Mouse (Mus musculus) forebrain, embryonic 15.5 days (tissue): ENCODE measurements around the gene Muc13. TPM values are rescaled to one million over a fixed set of nuclear protein-coding genes. Genes with fewer than 3 reads are reported as not detected.

ENCODE experiments used
- ATAC-seq: fragments of 200-750 bp; cut with Nextera tagmentation; replicated peaks from 2 replicates; pipeline ENCODE4 v1.8.0; 2017; ENCODE audit warnings: mild to moderate bottlenecking, moderate TSS enrichment, moderate library complexity
- H3K27ac ChIP-seq: fragments of 300-500 bp; sonication (generic); replicated peaks from 2 replicates; pipeline ENCODE4 v1.5.1; 2015; ENCODE audit warnings: mild to moderate bottlenecking, inconsistent platforms
- H3K27me3 ChIP-seq: fragments of 300-500 bp; sonication (generic); 2 replicates; pipeline ENCODE4 v1.6.1; 2015; ENCODE audit warnings: inconsistent platforms
- H3K36me3 ChIP-seq: fragments of 300-500 bp; sonication (generic); 2 replicates; pipeline ENCODE4 v1.6.1; 2015; ENCODE audit warnings: mild to moderate bottlenecking, inconsistent platforms
- H3K4me1 ChIP-seq: fragments of 300-500 bp; sonication (generic); 2 replicates; pipeline ENCODE4 v1.6.1; 2015; ENCODE audit warnings: inconsistent platforms
- H3K4me2 ChIP-seq: fragments of 300-500 bp; sonication (generic); replicated peaks from 2 replicates; pipeline ENCODE4 v1.6.1; 2015; ENCODE audit warnings: mild to moderate bottlenecking, inconsistent platforms
- H3K4me3 ChIP-seq: fragments of 300-500 bp; sonication (generic); 2 replicates; pipeline ENCODE4 v1.5.1; 2015; ENCODE audit warnings: mild to moderate bottlenecking, inconsistent platforms
- H3K9ac ChIP-seq: fragments of 300-500 bp; sonication (generic); replicated peaks from 2 replicates; pipeline ENCODE4 v1.6.1; 2015; ENCODE audit warnings: mild to moderate bottlenecking, inconsistent platforms
- H3K9me3 ChIP-seq: fragments of 300-500 bp; sonication (generic); 2 replicates; pipeline ENCODE4 v1.6.1; 2016; ENCODE audit warnings: inconsistent platforms
- WGBS: fragments of 180-500 bp; shearing (Covaris S2); methylation state at CpG from one replicate; pipeline ENCODE4 v1.1.7; 2015; ENCODE audit warnings: mixed read lengths; 5-methylcytosine and 5-hydroxymethylcytosine counted together
- polyA plus RNA-seq: library from polyadenylated mRNA; unstranded; fragments of >200 nt; fragmentation: Nextera tagmentation; extraction: Ambion mirVana; gene quantifications from 2 replicates; pipeline ENCODE4 v1.2.1, GENCODE M21; 2015

The Muc13 gene
- polyA plus RNA-seq, 1 experiment from 2014 or later: not detected

DNA sequence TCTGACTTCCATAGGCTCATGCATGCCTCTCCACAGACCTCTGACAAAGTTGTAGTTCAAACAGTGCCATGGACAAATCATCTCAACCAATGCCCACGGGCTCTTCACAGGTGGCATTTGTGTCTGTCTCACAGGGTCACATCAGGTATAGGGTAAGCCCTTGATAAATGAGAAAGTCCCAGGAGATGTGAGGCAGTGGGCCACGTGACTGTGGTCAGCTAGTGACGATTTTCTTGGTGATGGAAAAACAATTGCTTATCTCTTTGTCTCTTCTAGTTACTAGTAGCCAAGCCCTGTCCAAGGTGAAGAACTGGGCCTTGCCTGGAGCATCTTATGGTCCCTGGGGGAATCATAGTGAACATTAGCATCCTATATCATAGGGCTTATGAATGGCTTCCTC lies 2.9 kb downstream of the Muc13 start:
- no peaks in the 10 kb centered on the region for H3K36me3 ChIP-seq
- no peak overlapping the region for H3K27ac ChIP-seq
- no peak for ATAC-seq
- no peaks in the 10 kb centered on the region for H3K27me3 ChIP-seq
- no peaks in the 10 kb centered on the region for H3K4me1 ChIP-seq
- H3K4me3 ChIP-seq: no peak overlapping the region
- no peak overlapping the region for H3K4me2 ChIP-seq
- H3K9ac ChIP-seq: no peak overlapping the region
- 93% methylated on average over 3 of the region's 3 CpGs for WGBS
- no peaks in the 10 kb centered on the region for H3K9me3 ChIP-seq

- H3K9ac ChIP-seq: no peak overlapping the region
- no peak for ATAC-seq
- no peak overlapping the region for H3K27ac ChIP-seq
- no peak overlapping the region for H3K4me3 ChIP-seq
- no peak overlapping the region for H3K4me2 ChIP-seq
- H3K4me1 ChIP-seq: no peaks in the 10 kb centered on the region
- H3K27me3 ChIP-seq: no peaks in the 10 kb centered on the region
- H3K36me3 ChIP-seq: no peaks in the 10 kb centered on the region
- H3K9me3 ChIP-seq: no peaks in the 10 kb centered on the region
- WGBS: 41% methylated on average over 5 of the region's 5 CpGs
Measured at GRCm38 (mm10) chr16:33797860-33798259, 4.0 kb downstream of the Muc13 start.

DNA sequence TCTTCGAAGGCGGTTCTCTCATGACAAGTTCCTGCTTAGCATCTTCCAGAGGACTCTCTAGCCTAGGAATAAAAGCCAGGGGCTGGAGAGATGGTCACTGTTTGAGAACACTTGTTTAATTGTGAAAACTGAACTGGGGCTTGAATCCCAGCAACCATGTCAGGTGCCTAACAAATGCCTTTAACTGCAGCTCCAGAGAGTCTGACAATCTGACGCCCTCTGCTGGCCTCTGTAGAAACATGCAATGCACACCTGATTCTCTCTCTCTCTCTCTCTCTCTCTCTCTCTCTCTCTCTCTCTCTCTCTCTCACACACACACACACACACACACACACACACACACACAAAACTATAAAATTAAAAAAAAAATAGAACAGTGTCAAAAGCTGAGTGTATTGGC lies 16.2 kb downstream of the Muc13 start:
- no peak overlapping the region for H3K4me3 ChIP-seq
- ATAC-seq: no peak
- WGBS: 68% methylated on average over 3 of the region's 3 CpGs
- H3K9ac ChIP-seq: no peak overlapping the region
- H3K9me3 ChIP-seq: no peaks in the 10 kb centered on the region
- H3K27ac ChIP-seq: no peak overlapping the region
- H3K36me3 ChIP-seq: no peaks in the 10 kb centered on the region
- H3K4me1 ChIP-seq: no peaks in the 10 kb centered on the region
- no peak overlapping the region for H3K4me2 ChIP-seq
- no peaks in the 10 kb centered on the region for H3K27me3 ChIP-seq

DNA sequence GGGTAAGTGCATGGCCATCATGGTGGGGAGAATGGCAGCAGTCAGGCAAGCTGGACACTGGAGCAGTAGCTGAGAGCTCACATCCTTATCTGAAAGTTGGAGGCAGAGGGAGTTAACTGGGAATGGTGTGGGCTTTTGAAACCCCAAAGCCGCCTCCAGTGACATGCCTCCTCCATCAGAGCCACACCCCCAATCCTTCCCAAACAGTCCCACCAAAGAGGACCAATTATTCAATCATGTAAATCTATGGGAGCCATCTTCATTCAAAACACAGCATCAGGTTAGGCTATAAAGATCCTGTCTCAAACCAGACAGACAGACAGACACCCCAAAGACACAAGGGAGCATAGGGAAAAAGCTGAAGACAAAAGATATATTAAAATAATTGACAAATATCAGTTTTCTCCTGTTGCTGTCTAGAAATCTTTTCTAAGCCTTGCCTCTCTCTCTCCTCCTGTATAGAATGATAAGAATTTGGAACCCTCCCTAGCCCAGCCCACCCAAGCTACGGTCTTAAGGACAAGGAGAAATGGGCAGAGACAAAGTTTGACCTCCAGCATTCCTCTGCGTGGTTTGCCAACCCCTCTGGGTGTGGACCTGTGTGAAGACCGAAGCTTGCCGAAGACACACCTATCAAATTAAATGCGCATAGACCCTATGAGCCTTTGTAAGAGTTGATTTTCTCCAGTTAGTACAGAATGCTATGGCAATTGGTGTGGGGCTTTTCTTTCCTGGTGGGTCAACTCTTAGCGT lies 24.8 kb downstream of the Muc13 start:
- H3K27ac ChIP-seq: no peak overlapping the region
- H3K4me3 ChIP-seq: no peak overlapping the region
- peaks cover 5% of the 10 kb centered on the region; the same call in 1 of the 2 replicates for H3K27me3 ChIP-seq
- H3K4me2 ChIP-seq: no peak overlapping the region
- 95% methylated on average over 7 of the region's 7 CpGs for WGBS
- no peak overlapping the region for H3K9ac ChIP-seq
- H3K4me1 ChIP-seq: no peaks in the 10 kb centered on the region
- H3K9me3 ChIP-seq: no peaks in the 10 kb centered on the region
- ATAC-seq: no peak
- no peaks in the 10 kb centered on the region for H3K36me3 ChIP-seq

GRCm38 (mm10) chr16:33820269-33821178 lies 26.7 kb downstream of the Muc13 start:
- Histone ChIP-seq H3K27ac (no peak overlapping the region), H3K36me3 (no peaks in the 10 kb centered on the region), H3K9ac (no peak overlapping the region), H3K9me3 (no peaks in the 10 kb centered on the region), H3K27me3 (peaks cover 5% of the 10 kb centered on the region; the same call in 1 of the 2 replicates), H3K4me3 (no peak overlapping the region), H3K4me1 (no peaks in the 10 kb centered on the region), H3K4me2 (no peak overlapping the region)
- 19% methylated on average over 17 of the region's 17 CpGs for WGBS
- ATAC-seq: peak; percentile 61; the same call in 1 of the 2 replicates

GRCm38 (mm10) chr16:33824603-33825002 lies 30.8 kb downstream of the Muc13 start:
- no peak for ATAC-seq

GRCm38 (mm10) chr16:33828496-33828895 lies 34.7 kb downstream of the Muc13 start:
- 88% methylated on average over 7 of the region's 7 CpGs for WGBS
- H3K27me3 ChIP-seq: peaks cover 21% of the 10 kb centered on the region

More at GRCm38 (mm10) chr16:33824603-33825002, 30.8 kb downstream of the Muc13 start:
- Histone ChIP-seq H3K4me2 (no peak overlapping the region), H3K27me3 (peaks cover 9% of the 10 kb centered on the region; the same call in 1 of the 2 replicates), H3K9ac (no peak overlapping the region), H3K9me3 (no peaks in the 10 kb centered on the region), H3K4me1 (peaks cover 6% of the 10 kb centered on the region), H3K27ac (no peak overlapping the region), H3K36me3 (no peaks in the 10 kb centered on the region), H3K4me3 (no peak overlapping the region)
- 77% methylated on average over 6 of the region's 6 CpGs for WGBS

GRCm38 (mm10) chr16:33829301-33829831 lies 35.5 kb downstream of the Muc13 start, which contains the start of gene Itgb5:
Gene Itgb5, plus strand, starts transcription at chr16:33829665.
- H3K9me3 ChIP-seq: no peaks in the 10 kb centered on the region
- peaks cover 28% of the 10 kb centered on the region for H3K27me3 ChIP-seq
- H3K36me3 ChIP-seq: no peaks in the 10 kb centered on the region
- WGBS: under 1% methylated on average over 42 of the region's 43 CpGs
- H3K27ac ChIP-seq: no peak within 1 kb of the TSS
- H3K4me2 ChIP-seq: peak within 1 kb of the TSS; percentile 100
- peaks cover 41% of the 10 kb centered on the region for H3K4me1 ChIP-seq
- H3K9ac ChIP-seq: peak within 1 kb of the TSS; percentile 64
- peak; percentile 51 for ATAC-seq
- H3K4me3 ChIP-seq: peak within 1 kb of the TSS; percentile 71

More at GRCm38 (mm10) chr16:33828496-33828895, 34.7 kb downstream of the Muc13 start:
- Histone ChIP-seq H3K4me2 (no peak overlapping the region), H3K9me3 (no peaks in the 10 kb centered on the region), H3K9ac (no peak overlapping the region), H3K27ac (no peak overlapping the region), H3K4me3 (no peak overlapping the region), H3K4me1 (peaks cover 33% of the 10 kb centered on the region), H3K36me3 (no peaks in the 10 kb centered on the region)
- no peak for ATAC-seq

- Histone ChIP-seq H3K9me3 (no peaks in the 10 kb centered on the region), H3K36me3 (no peaks in the 10 kb centered on the region), H3K4me3 (peak overlapping the region; percentile 71), H3K27me3 (peaks cover 28% of the 10 kb centered on the region), H3K27ac (no peak overlapping the region), H3K9ac (peak overlapping the region; percentile 64), H3K4me1 (peaks cover 45% of the 10 kb centered on the region), H3K4me2 (peak overlapping the region; percentile 100)
- WGBS: under 1% methylated on average over 68 of the region's 76 CpGs
- ATAC-seq: peak; percentile 55
Measured at GRCm38 (mm10) chr16:33829842-33830511, 36.1 kb downstream of the Muc13 start.

GRCm38 (mm10) chr16:33830512-33831105 lies 36.8 kb downstream of the Muc13 start:
- H3K4me1 ChIP-seq: peaks cover 45% of the 10 kb centered on the region
- H3K27ac ChIP-seq: no peak overlapping the region
- H3K4me3 ChIP-seq: peak overlapping the region; percentile 71
- H3K9me3 ChIP-seq: no peaks in the 10 kb centered on the region
- no peaks in the 10 kb centered on the region for H3K36me3 ChIP-seq
- H3K4me2 ChIP-seq: peak overlapping the region; percentile 100
- ATAC-seq: no peak
- WGBS: 4% methylated on average over 18 of the region's 18 CpGs
- H3K9ac ChIP-seq: no peak overlapping the region
- peaks cover 32% of the 10 kb centered on the region for H3K27me3 ChIP-seq

DNA sequence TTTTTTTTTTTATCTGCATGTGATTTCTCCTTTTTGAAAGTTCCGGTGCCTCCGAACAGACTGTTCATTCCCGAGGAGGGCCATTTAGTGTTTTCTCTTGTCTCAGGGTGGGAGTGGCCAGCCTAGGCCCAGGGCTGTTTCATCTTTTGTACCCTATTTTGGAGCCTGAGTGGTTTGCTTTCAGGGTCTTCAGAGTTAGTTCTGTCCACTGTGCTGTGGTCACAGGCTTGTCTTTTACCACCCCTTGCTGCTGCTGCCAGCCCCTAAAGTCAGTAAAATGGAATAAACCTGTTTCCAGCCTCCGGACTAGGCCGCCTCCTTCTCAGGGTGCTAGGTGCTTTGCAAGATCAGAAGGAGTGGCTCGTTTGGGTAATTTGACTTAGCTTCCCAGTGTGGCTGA lies 38.2 kb downstream of the Muc13 start:
- no peak overlapping the region for H3K4me2 ChIP-seq
- H3K27ac ChIP-seq: peak overlapping the region; percentile 63; the same call in 1 of the 2 replicates
- H3K27me3 ChIP-seq: peaks cover 34% of the 10 kb centered on the region
- ATAC-seq: no peak
- H3K9me3 ChIP-seq: no peaks in the 10 kb centered on the region
- no peak overlapping the region for H3K9ac ChIP-seq
- H3K4me1 ChIP-seq: peaks cover 45% of the 10 kb centered on the region
- 39% methylated on average over 6 of the region's 6 CpGs for WGBS
- no peaks in the 10 kb centered on the region for H3K36me3 ChIP-seq
- H3K4me3 ChIP-seq: no peak overlapping the region
